Mouse (Mus musculus) lung, adult 2 months (tissue): ENCODE measurements around the gene Klf6. TPM values are rescaled to one million over a fixed set of nuclear protein-coding genes. Genes with fewer than 3 reads are reported as not detected.

Experiments used
- DNase-seq: peaks from one replicate; pipeline ENCODE4 v3.0.0; 2022
- H3K4me1 ChIP-seq: fragments of 200-500 bp; 2 replicates; pipeline ENCODE4 v1.6.1; 2011; ENCODE audit warnings: low read length; ENCODE audit not compliant: control insufficient read depth, insufficient read depth
- H3K4me3 ChIP-seq: fragments of 200-500 bp; replicated peaks from 2 replicates; pipeline ENCODE3; 2011; ENCODE audit warnings: low read depth, mild to moderate bottlenecking, control low read depth, low read length; ENCODE audit errors: extremely low read depth
- CTCF ChIP-seq: fragments of 200-500 bp; IDR thresholded peaks from 2 replicates; pipeline ENCODE4 v1.5.1; 2011; ENCODE audit warnings: mild to moderate bottlenecking, low read length, control low read depth; ENCODE audit not compliant: insufficient read depth
- POLR2A ChIP-seq: fragments of 200-500 bp; IDR thresholded peaks from 2 replicates; pipeline ENCODE4 v1.6.1; 2011; ENCODE audit warnings: low read depth, mild to moderate bottlenecking, control low read depth, low read length, borderline replicate concordance; ENCODE audit errors: extremely low read depth
- WGBS: fragments of 180-500 bp; shearing (Covaris S2); methylation state at CpG from one replicate; pipeline ENCODE4 v1.1.7; 2018; 5-methylcytosine and 5-hydroxymethylcytosine counted together
- polyA plus RNA-seq: library from polyadenylated mRNA; depleted of rRNA; stranded (reverse); fragments of >200 nt; gene quantifications from 2 replicates; pipeline ENCODE4 v1.2.3, GENCODE M21; 2012

Gene Klf6
- polyA plus RNA-seq, 1 experiment, result 39.5 TPM

- TF ChIP-seq POLR2A, result no peak
- TF ChIP-seq CTCF, result no peak
- no peak for DNase-seq
- WGBS, result 70% methylated on average over 9 of the region's 9 CpGs
- H3K4me1 ChIP-seq, result no peaks in the 10 kb centered on the region; the same call in 1 of the 2 replicates
- no peak overlapping the region for H3K4me3 ChIP-seq
Observed at GRCm38 (mm10) chr13:5892684-5893447, 31.6 kb downstream of the Klf6 start.

DNA sequence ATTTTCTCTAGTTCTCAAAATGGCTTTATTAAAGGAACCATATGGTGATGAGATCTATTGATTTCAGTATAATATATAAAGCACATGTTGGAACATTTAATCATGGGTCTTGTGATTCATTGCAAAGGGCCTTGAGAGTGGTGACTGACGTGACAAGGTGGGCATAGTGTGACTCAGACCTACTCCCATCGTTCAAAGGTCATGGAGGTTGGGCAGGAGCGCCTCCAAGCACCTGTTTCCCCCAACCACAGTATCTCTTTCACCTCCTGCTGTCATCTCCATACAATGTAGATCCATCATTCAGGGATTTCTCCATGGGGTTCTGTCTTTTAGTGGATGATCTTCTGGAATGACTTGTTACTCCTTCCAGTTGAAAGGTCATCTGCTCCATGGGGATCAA lies 33.6 kb downstream of the Klf6 start:
- WGBS, result 71% methylated on average over 3 of the region's 3 CpGs
- TF ChIP-seq POLR2A (no peak), CTCF (no peak)
- no peak for DNase-seq
- Histone ChIP-seq H3K4me1 (no peaks in the 10 kb centered on the region; the same call in 1 of the 2 replicates), H3K4me3 (no peak overlapping the region)

DNA sequence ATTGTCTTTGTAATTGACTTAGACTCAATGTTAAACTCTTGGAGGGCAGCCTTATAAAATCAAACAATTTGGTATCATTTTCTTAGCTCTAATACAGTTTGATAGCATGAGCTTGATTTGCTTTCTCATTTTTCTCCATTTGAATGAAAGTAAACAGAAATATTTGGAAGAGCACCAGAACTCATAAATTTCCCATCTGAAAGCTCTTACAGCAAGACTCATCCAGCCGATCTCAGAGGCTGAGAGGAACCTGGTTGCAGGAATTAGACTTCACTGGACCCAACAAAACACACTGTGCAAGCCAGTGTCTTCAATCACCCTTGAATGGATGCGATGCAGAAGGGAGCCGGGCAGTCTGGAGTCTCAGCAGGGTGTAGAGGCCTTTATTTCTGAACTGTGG lies 34.6 kb downstream of the Klf6 start:
- H3K4me3 ChIP-seq, result no peak overlapping the region
- no peak for DNase-seq
- TF ChIP-seq POLR2A (no peak), CTCF (no peak)
- WGBS, result 70% methylated on average over 3 of the region's 3 CpGs
- H3K4me1 ChIP-seq, result no peaks in the 10 kb centered on the region; the same call in 1 of the 2 replicates

- H3K4me1 ChIP-seq, result no peaks in the 10 kb centered on the region; the same call in 1 of the 2 replicates
- TF ChIP-seq CTCF (no peak), POLR2A (no peak)
- H3K4me3 ChIP-seq, result no peak overlapping the region
- no peak for DNase-seq
- WGBS, result 64% methylated on average over 14 of the region's 14 CpGs
Observed at GRCm38 (mm10) chr13:5897176-5897959, 36.1 kb downstream of the Klf6 start.

- H3K4me1 ChIP-seq, result no peaks in the 10 kb centered on the region; the same call in 1 of the 2 replicates
- TF ChIP-seq POLR2A, result no peak
- no peak for TF ChIP-seq CTCF
- 79% methylated on average over 1 of the region's 1 CpGs for WGBS
- no peak for DNase-seq
- no peak overlapping the region for H3K4me3 ChIP-seq
Observed at GRCm38 (mm10) chr13:5899021-5899420, 37.7 kb downstream of the Klf6 start.

GRCm38 (mm10) chr13:5899641-5900040 lies 38.4 kb downstream of the Klf6 start:
- Histone ChIP-seq H3K4me3 (no peak overlapping the region), H3K4me1 (no peaks in the 10 kb centered on the region; the same call in 1 of the 2 replicates)
- DNase-seq, result no peak
- WGBS, result 89% methylated on average over 3 of the region's 3 CpGs
- TF ChIP-seq POLR2A (no peak), CTCF (no peak)

GRCm38 (mm10) chr13:5913201-5913600 lies 51.9 kb downstream of the Klf6 start:
- no peak for DNase-seq
- H3K4me3 ChIP-seq, result no peak overlapping the region
- no peaks in the 10 kb centered on the region for H3K4me1 ChIP-seq
- no peak for TF ChIP-seq POLR2A
- TF ChIP-seq CTCF, result no peak
- WGBS, result 54% methylated on average over 3 of the region's 3 CpGs

- Histone ChIP-seq H3K4me1 (no peaks in the 10 kb centered on the region), H3K4me3 (no peak overlapping the region)
- no peak for DNase-seq
- TF ChIP-seq POLR2A (no peak), CTCF (no peak)
Observed at GRCm38 (mm10) chr13:5917360-5917759, 56.1 kb downstream of the Klf6 start.

DNA sequence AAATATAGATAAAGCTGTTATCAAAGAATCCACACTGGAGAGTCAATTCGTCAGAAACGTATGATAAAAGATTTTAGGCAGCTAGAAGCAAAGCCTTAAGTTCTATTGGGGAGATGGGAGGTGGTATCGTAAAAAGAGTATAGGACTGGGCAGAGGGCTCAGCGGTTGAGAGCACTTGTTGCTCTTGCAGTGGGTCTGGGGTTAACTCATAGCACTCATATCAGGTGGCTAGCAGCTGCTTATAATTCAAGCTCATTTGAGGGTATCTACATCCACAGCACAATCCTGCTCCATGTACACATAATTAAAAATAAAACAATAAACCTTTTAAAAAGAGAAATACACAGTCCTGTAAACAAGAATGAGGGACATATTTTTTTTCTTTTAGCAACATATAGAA lies 58.7 kb downstream of the Klf6 start:
- TF ChIP-seq POLR2A (no peak), CTCF (no peak)
- no peaks in the 10 kb centered on the region for H3K4me1 ChIP-seq
- no peak overlapping the region for H3K4me3 ChIP-seq
- 82% methylated on average over 4 of the region's 4 CpGs for WGBS
- no peak for DNase-seq
